Mouse (Mus musculus): Measurements from ENCODE around the gene Sorcs2.

Gene Sorcs2

GRCm38 (mm10) chr5:36003797-36004196 is 394.1 kb downstream of the Sorcs2 start:
- DNase-seq (ENCODE audit: low spot score): no peak

- DNase-seq (ENCODE audit: low spot score): no peak
These were observed 407.8 kb downstream of the Sorcs2 start for GRCm38 (mm10) chr5:35989986-35990735.

- DNase-seq (ENCODE audit: low spot score): no peak
These were observed 408.4 kb downstream of the Sorcs2 start for GRCm38 (mm10) chr5:35989506-35989905.

- no peak for DNase-seq (ENCODE audit: low spot score)
These were observed 409.9 kb downstream of the Sorcs2 start for GRCm38 (mm10) chr5:35988085-35988484.

- peak; percentile 55 for DNase-seq (ENCODE audit: low spot score)
These were observed 412.3 kb downstream of the Sorcs2 start for GRCm38 (mm10) chr5:35985611-35986010.

- DNase-seq (ENCODE audit: low spot score): peak; percentile 63
These were observed 416.0 kb downstream of the Sorcs2 start for GRCm38 (mm10) chr5:35981976-35982375.

- DNase-seq (ENCODE audit: low spot score): no peak
These were observed 416.6 kb downstream of the Sorcs2 start for GRCm38 (mm10) chr5:35981341-35981740.

GRCm38 (mm10) chr5:35980542-35980941 is 417.4 kb downstream of the Sorcs2 start:
- DNase-seq (ENCODE audit: low spot score): no peak

GRCm38 (mm10) chr5:35975681-35976080 is 422.3 kb downstream of the Sorcs2 start:
- peak; percentile 49 for DNase-seq (ENCODE audit: low spot score)

GRCm38 (mm10) chr5:35974265-35974664 is 423.7 kb downstream of the Sorcs2 start:
- no peak for DNase-seq (ENCODE audit: low spot score)

- no peak for DNase-seq (ENCODE audit: low spot score)
These were observed 424.1 kb downstream of the Sorcs2 start for GRCm38 (mm10) chr5:35973800-35974199.

GRCm38 (mm10) chr5:35972739-35973138 is 425.2 kb downstream of the Sorcs2 start:
- no peak for DNase-seq (ENCODE audit: low spot score)

GRCm38 (mm10) chr5:35971841-35972578 is 425.9 kb downstream of the Sorcs2 start:
- DNase-seq (ENCODE audit: low spot score): peak; percentile 38

GRCm38 (mm10) chr5:35970380-35971105 is 427.4 kb downstream of the Sorcs2 start:
- peak; percentile 63 for DNase-seq (ENCODE audit: low spot score)

GRCm38 (mm10) chr5:35969857-35970256 is 428.1 kb downstream of the Sorcs2 start:
- no peak for DNase-seq (ENCODE audit: low spot score)

All from left cerebral cortex, adult 11 months (tissue).